Mouse (Mus musculus): Measurements from ENCODE around the gene BC051665. TPM values are rescaled to one million over a fixed set of nuclear protein-coding genes. Genes with fewer than 3 reads are reported as not detected.

The BC051665 gene
- not detected for polyA plus RNA-seq (2017; shearing (Covaris generic))

GRCm38 (mm10) chr13:60786264-60786663 lies at the start of gene BC051665:
Gene BC051665, minus strand, starts transcription at chr13:60786364.

GRCm38 (mm10) chr13:60802749-60803148 lies 16.6 kb upstream of the BC051665 start, which contains the start of gene Ctsll3:
Gene Ctsll3, minus strand, starts transcription at chr13:60802849.

Other genes with a start within 250 kb of the BC051665 start
- gene Dapk1, start 184.4 kb downstream of the BC051665 start, polyA plus RNA-seq (2017; shearing (Covaris generic)) = 10.1 TPM
- gene Ctsll3, start 16.5 kb upstream of the BC051665 start, polyA plus RNA-seq (2017; shearing (Covaris generic)) = not detected
- gene 4930486L24Rik, start 78.1 kb upstream of the BC051665 start, polyA plus RNA-seq (2017; shearing (Covaris generic)) = 2.3 TPM
- gene Gm49392, start 110.5 kb upstream of the BC051665 start, polyA plus RNA-seq (2017; shearing (Covaris generic)) = not detected
- gene Ctla2b, start 111.1 kb upstream of the BC051665 start, polyA plus RNA-seq (2017; shearing (Covaris generic)) = 3.7 TPM
- gene Tpbpb, start 118.5 kb upstream of the BC051665 start, polyA plus RNA-seq (2017; shearing (Covaris generic)) = not detected
- gene Gm49393, start 149.2 kb upstream of the BC051665 start, polyA plus RNA-seq (2017; shearing (Covaris generic)) = not detected
- gene Gm49391, start 150.2 kb upstream of the BC051665 start, polyA plus RNA-seq (2017; shearing (Covaris generic)) = not detected
- 38.3 TPM for gene Ctla2a, start 150.3 kb upstream of the BC051665 start, polyA plus RNA-seq (2017; shearing (Covaris generic))
- gene Tpbpa, start 155.6 kb upstream of the BC051665 start, polyA plus RNA-seq (2017; shearing (Covaris generic)) = not detected
- not detected for gene Ctsj, start 219.6 kb upstream of the BC051665 start, polyA plus RNA-seq (2017; shearing (Covaris generic))

Measured in naive thymus-derived CD4-positive, alpha-beta T cell, adult 5 months (primary cell).